Mouse (Mus musculus): ENCODE measurements around the gene 1700028J19Rik.
"Not testable (repeated sequence)": the region's sequence is repeated elsewhere in the genome, so short reads cannot be mapped to it uniquely, and the experiment has no call there.

1700028J19Rik gene

DNA sequence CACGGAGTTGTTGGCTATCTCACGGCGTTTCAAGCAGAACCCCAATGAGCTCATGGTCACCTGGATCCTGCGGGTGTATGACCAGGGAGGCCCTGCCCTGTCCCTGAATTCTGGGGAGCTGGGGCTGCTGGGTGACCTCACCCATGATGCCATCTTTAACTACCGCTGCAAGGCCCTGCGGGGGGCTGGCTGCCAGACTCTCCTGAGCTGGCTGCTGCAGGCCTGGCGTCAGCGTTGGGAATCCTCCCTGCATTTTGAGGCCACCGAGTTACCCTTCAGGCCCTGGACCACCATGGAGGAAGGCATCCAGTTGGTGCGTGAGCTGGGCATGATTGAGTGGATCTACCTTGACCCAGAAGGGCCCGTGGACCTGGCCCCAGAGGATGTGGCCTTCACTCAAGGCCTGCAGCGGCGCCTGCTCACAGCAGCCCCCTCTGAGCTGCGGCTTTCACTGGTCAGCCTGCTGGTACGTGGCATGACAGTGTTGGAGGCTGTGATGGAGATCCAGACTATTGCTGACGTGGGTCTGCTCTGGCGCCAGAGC is 4.3 kb upstream of the 1700028J19Rik start:
- DNase-seq (ENCODE audit: inconsistent ontology term): not testable (repeated sequence)

DNA sequence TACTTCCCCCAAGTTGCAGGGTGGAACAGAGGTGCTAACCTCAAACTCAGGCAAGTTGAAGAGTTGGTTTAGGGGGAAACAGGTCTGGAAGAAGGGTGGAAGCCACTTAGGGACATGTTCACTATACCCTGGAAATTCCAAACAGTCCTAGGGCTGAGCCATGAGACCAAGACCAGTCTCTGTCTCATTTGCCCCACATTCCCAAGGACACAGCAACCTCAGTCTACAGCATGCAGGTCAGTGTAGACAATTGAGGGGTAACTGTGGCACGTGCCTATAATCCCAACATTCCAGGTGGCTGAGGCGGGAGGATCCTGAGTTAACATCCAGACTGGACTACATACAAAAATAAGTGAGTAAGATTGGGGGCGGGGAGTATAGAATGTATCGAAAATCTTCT is 2.8 kb upstream of the 1700028J19Rik start:
- DNase-seq (ENCODE audit: inconsistent ontology term): no peak

DNA sequence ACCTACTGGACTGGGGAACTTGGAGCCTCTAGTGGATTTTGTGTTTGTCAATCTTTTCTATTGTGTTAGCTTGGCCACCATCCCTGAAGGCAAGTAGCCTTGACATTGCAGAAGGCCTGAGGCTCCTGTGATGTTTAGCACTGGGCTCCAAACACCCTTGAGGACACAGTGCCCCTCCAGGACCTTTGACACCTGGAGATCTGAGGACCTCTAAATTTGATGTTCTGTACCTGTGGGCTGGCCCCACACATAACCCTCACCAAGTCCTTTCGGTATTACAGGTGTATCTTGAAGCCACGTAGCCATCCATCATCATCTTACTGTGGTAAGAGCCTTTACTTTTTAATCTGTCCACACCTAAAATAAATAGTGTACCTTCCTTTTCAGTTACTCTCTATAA is 1.5 kb upstream of the 1700028J19Rik start:
- DNase-seq (ENCODE audit: inconsistent ontology term): no peak

DNA sequence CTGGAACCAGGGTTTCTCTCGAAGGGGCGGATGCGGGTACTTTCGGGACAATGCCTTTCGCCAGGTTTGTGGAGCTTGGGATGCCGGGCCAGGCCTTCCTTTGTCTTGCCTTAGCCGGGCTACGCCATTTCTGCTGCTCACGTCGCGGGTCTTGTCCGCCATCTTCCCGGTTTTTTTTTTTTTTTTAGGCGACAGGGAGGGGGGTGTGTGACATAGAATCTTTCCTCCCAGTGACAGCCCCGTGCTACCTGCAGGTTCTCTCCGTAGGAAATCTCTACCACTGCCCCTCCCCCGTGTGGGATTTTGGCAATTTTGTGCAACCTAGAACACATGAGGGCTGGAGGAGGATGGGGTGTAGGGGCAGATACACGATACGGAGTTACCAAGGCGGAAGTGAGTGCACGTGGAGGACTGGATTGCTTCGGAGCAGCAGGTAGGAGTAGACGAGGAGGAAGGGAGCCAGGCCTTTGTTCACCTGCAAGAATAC is 532 bp upstream of the 1700028J19Rik start:
- no peak for DNase-seq (ENCODE audit: inconsistent ontology term)

DNA sequence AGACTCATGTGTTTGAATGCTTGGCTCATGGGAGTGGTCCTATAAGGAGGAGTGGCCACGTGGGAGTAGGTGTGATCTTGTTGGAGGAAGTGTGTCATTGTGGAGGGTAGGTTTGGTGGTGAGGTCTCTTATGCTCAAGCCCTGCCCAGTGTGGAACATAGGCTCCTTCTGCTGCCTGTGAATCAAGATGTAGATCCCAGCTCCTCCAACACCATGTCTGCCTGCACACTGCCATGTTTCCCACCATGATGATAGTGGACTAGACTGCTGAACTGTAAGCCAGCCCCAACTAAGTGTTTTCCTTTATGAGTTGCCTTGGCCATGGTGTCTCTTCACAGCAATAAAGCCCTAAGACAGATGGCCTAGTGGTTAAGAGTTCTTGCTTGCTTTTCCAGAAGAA is 2.4 kb downstream of the 1700028J19Rik start:
- DNase-seq (ENCODE audit: inconsistent ontology term): no peak

DNA sequence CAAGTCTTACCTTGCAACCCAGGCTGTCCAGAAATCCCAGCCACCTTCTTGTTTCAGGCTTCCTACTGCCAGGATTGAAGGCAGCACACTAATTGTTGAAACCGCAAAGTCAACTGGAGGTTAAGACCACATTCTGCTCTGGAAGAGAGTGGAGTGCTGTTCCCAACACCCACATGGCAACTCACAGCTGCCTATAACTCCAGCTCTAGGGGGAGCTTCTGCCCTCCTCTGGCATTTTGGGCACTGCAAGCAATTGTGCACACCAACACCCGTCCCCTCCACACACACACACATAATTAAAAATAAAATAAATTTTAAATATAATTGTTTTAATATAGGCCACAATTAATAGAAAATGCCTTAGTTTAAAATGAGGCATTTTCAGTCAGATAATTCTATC is 5.3 kb downstream of the 1700028J19Rik start:
- DNase-seq (ENCODE audit: inconsistent ontology term): no peak

DNA sequence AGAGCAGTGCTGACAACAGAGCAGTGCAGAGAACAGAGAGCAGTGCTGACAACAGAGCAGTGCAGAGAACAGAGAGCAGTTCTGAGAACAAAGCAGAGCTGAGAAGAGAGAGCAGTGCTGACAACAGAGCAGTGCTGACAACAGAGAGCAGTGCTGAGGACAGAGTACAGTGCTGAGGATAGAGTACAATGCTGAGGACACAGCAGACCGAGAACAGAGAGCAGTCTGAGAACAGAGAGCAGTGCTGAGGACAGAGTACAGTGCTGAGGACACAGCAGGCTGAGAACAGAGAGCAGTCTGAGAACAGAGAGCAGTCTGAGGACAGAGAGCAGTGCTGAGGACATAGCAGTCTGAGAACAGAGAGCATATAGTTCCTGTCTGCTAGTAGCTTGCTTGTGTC is 5.8 kb downstream of the 1700028J19Rik start:
- no peak for DNase-seq (ENCODE audit: inconsistent ontology term)

DNA sequence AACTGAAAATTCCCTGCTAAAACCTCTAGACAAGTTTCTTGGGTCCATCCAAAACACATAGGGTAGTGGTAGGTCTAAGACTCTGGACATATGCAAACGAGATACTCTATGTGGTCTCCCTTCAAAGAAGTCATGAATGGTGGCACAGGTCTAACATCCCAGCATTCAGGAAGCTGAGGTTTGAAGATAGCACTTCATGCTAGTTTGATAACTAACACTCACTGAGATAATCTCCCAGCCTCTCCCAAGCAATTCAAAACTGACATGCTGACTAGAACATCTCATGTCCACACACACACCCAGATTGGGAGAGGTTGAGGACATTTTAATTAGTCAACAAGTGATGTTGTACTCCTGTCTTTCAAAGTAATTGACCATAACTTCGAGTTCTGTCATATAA is 6.6 kb downstream of the 1700028J19Rik start:
- DNase-seq (ENCODE audit: inconsistent ontology term): no peak

DNA sequence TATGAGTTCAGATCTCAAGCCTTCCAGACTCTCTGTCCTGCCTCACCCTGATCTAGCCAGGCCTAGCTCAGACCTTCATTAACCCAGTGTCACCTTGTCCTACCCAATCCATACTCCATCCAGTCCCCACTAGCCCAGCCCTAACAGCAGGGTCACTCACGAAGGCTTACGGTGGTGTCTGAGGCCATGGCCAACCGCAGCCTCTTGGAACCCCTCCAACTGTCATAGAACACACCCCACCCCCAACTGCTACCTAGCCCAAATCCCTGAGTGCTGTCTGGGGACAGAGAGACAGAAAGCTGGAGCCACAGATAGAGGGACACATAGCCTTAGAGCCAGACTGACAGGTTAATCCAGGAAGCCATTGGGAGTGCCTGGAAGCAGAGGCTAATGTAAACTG is 10.6 kb downstream of the 1700028J19Rik start, which contains the start of gene Gm36864:
Gene Gm36864, plus strand, starts transcription at position 269 of the 400 bp plus-strand sequence.
- no peak for DNase-seq (ENCODE audit: inconsistent ontology term)

DNA sequence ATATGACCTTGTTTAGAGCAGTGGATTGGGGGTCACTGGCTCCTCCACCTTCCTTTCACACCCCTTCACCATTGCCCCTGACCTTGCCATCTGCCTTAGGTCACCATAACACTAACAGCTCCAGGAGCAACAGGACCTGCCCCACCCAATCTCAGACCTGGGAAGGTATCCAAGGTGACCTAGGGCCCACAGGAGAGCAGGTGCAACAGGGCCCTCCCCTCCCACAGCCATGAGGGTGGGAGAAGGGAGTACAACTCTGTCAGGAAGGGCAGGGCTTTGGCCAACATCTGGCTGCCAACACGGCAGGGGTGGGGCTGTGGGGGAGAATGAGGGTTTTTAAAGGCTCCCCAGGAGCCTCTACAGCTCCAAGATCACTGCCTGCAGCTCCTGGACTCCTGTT is 21.4 kb downstream of the 1700028J19Rik start, which contains the start of gene Klk1:
Gene Klk1, plus strand, starts transcription at position 285 of the 400 bp plus-strand sequence.
- no peak for DNase-seq (ENCODE audit: inconsistent ontology term)

DNA sequence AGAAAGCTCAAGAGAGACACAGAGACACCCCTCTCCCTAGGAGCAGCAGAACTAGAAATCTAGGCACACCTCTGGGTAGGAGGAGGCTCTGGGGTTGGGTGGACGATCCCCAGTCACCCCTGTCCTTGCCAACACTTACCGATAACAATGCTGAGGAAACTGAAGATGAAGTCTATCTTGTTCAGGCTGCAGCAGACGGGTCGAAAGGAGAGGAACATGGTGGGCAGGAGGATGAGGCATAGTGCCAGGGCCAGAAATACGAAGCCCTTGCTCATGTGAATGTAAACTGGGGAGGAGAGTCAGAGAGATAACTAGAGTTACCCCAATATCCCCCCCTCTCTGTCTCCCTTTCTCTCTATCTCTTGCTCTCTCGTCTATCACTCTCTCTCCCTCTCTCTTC is 24.2 kb downstream of the 1700028J19Rik start:
- DNase-seq (ENCODE audit: inconsistent ontology term): not testable (repeated sequence)

DNA sequence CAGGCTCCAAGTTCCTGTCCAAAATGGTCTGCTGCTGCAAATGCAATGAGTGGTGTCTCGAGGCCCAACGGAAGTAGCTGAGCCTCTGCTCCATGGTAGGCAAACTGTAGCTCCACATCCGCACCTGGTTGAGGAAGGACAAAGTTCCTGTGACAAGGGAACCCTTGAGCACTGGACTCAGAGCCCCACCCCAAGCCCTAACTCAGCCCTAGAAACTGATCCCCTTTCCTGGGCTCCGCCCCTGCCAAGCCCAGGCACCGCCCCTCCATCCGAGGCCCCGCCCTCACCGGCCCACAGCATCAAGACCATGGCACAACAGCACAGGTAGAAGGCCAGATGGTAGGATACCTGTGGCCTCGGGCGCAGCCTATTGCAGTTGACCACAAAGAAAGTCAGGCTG is 24.9 kb downstream of the 1700028J19Rik start:
- DNase-seq (ENCODE audit: inconsistent ontology term): not testable (repeated sequence)

DNA sequence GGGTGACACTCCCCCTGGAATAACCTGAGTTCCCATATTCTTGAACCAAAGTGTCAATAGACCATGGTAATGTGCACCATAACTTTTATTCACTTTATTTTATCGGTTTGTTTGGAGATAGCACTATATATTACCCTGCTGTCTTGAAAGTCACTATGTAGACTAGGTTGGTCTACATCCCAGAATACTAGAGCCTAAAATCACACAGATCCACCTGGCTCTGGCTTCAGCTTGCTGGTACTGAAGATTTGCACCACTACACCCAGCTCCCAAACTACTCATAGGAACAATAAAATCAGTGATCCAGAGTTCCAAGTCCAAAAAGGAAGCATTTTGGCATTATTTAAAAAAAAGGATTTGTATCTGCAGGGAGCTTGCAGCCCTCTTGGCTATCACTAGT is 30.9 kb downstream of the 1700028J19Rik start, which contains the start of gene Klk1b5:
Gene Klk1b5, plus strand, starts transcription at position 301 of the 400 bp plus-strand sequence.
- DNase-seq (ENCODE audit: inconsistent ontology term): no peak

DNA sequence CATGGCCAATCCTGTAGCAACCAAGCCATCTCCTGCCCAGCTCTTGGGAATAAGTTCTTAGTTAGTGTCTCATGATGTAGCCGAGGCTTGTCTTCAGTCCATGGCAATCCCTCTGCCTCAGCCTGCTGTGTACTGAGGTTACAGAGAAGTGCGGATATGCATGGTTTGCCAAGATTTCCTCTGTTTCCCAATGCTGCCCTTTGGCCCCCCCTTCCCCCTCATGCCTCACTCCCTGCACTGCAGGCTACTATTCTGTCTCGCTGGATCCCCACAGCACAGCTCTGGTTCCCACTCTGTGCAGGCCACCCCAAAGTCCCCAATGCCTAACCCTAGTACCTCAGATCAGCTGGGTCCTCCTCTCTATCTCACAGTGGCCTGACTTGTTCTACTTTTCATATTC is 38.2 kb downstream of the 1700028J19Rik start:
- no peak for DNase-seq (ENCODE audit: inconsistent ontology term)

DNA sequence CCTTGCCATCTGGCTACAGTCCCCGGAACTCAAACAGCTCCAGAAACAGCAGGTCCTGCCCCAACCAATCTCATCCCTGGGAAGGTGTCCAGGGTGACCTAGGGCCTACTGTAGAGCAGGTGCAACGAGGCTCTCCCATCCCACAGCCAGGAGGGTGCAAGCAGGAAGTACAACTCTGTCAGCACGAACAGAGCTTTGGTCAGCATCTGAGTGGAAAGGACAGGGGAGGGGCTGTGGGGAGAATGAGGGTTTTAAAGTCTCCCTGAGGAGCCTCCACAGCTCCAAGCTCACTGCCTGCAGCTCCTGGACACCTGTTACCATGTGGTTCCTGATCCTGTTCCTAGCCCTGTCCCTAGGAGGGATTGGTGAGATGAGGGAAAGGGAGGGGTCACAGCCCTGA is 39.4 kb downstream of the 1700028J19Rik start, which contains the start of gene Klk1b4:
Gene Klk1b4, plus strand, starts transcription at position 301 of the 400 bp plus-strand sequence.
- DNase-seq (ENCODE audit: inconsistent ontology term): not testable (repeated sequence)

DNA sequence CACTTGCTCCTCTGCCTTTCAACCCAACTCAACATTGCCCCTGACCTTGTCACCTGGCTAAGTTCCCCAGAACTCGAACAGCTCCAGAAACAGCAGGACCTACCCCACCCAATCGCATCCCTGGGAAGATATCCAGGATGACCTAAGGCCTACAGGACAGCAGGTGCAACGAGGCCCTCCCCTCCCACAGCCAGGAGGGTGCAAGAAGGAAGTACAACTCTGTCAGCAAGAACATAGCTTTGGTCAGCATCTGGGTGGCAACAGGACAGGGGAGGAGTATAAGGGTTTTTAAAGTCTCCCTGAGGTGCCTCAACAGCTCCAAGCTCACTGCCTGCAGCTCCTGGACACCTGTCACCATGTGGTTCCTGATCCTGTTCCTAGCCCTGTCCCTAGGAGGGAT is 48.6 kb downstream of the 1700028J19Rik start, which contains the start of gene Klk1b3:
Gene Klk1b3, plus strand, starts transcription at position 301 of the 400 bp plus-strand sequence.
- DNase-seq (ENCODE audit: inconsistent ontology term): no peak

DNA sequence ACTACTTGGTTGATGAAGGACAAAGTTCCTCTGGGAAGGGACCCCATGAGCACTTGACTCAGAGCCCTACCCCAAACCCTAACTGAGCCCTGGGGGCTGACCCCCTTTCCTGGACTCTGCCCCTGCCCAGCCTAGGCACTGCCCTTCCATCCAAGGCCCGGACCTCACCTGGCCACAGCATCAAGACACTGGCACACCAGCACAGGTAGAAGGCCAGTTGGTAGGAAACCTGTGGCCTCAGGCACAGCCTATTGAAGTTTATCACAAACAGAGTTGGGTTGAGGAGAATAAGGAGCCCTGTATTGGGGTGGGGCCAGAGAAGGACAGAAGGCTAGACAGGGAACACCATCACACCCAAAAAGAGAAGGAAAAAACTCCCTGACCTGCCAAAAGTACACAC is 53.0 kb downstream of the 1700028J19Rik start:
- DNase-seq (ENCODE audit: inconsistent ontology term): not testable (repeated sequence)

DNA sequence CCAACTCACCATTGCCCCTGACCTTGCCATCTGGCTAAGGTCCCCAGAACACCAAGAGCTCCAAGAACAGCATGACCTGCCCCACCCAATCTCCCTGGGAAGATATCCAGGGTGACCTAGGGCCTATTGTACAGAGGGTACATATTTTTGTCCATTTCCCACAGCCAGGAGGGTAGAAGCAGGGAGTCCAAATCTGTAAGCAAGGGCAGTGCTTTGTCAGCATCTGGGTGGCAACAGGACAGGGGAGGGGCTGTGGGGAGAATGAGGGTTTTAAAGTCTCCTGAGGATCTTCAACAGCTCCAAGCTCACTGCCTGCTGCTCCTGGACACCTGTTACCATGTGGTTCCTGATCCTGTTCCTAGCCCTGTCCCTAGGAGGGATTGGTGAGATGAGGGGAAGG is 58.6 kb downstream of the 1700028J19Rik start, which contains the start of gene Klk1b24:
Gene Klk1b24, plus strand, starts transcription at position 301 of the 400 bp plus-strand sequence.
- not testable (repeated sequence) for DNase-seq (ENCODE audit: inconsistent ontology term)

DNA sequence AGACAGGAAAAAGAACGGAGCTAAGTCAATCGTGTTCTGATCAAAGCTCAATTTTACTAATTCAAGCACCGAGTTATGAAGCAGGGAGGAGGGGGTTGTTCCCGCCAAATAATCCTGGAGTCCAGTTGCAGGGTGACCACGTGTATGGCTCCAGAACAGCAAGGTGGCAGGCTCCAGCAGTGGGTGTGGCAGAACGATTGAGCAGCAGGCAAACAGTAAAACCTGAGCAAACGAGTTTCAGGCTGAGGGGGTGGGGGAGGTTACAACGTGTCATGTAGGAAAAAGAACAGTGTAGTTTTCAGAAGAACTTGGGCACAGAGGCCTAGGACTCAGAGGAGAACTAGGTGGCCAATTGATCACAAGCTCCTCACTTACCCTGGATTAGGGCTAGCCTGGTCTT is 60.0 kb downstream of the 1700028J19Rik start:
- not testable (repeated sequence) for DNase-seq (ENCODE audit: inconsistent ontology term)

Data from Muller cell, postnatal 12 days (primary cell).